Mouse (Mus musculus): ENCODE results near the gene Tmem29. TPM values are rescaled to one million over a fixed set of nuclear protein-coding genes. Genes with fewer than 3 reads are reported as not detected.

The Tmem29 gene
- polyA plus RNA-seq (2021; fragmentation: Nextera tagmentation) = 38.4 and 41.8 TPM in 2 replicates
- long read RNA-seq, experiment 1, transcript Tmem29-209 (3 exons, 864 nt) = minor isoform, 6 of 44 reads
- long read RNA-seq, experiment 1, transcript Tmem29-208 (3 exons, 1,316 nt) = major isoform, 13 of 44 reads
- long read RNA-seq, experiment 1, transcript Tmem29-206 (3 exons, 1,250 nt) = minor isoform, 5 of 44 reads
- long read RNA-seq, experiment 1, transcript Tmem29-211 (3 exons, 1,256 nt) = minor isoform, 6 of 44 reads
- long read RNA-seq, experiment 1, partial matches to known transcripts = 0 of 44 reads
- long read RNA-seq, experiment 1, other reads (novel, unspliced or antisense) = 10 of 44 reads
- long read RNA-seq, experiment 2, transcript Tmem29-211 (3 exons, 1,256 nt) = minor isoform, 5 of 76 reads
- long read RNA-seq, experiment 2, transcript Tmem29-208 (3 exons, 1,316 nt) = major isoform, 25 of 76 reads
- long read RNA-seq, experiment 2, transcript Tmem29-209 (3 exons, 864 nt) = minor isoform, 13 of 76 reads
- long read RNA-seq, experiment 2, transcript Tmem29-212 (3 exons, 1,433 nt) = minor isoform, 8 of 76 reads
- long read RNA-seq, experiment 2, partial matches to known transcripts = 0 of 76 reads
- long read RNA-seq, experiment 2, other reads (novel, unspliced or antisense) = 23 of 76 reads

GRCm38 (mm10) chrX:150458766-150459350 lies at the start of gene Tmem29:
Gene Tmem29, minus strand, starts transcription at chrX:150459154.

Other genes starting within 250 kb of the Tmem29 start
- not detected in 2 replicates for gene Alas2, start 88.2 kb upstream of the Tmem29 start, polyA plus RNA-seq (2021; fragmentation: Nextera tagmentation)
- 0.13 and 0.64 TPM in 2 replicates for gene Pfkfb1, start 129.1 kb upstream of the Tmem29 start, polyA plus RNA-seq (2021; fragmentation: Nextera tagmentation)
- 4.9 and 5.4 TPM in 2 replicates for gene Apex2, start 130.7 kb upstream of the Tmem29 start, polyA plus RNA-seq (2021; fragmentation: Nextera tagmentation)
- gene Tro, start 198.4 kb upstream of the Tmem29 start, polyA plus RNA-seq (2021; fragmentation: Nextera tagmentation) = 20.1 and 21.6 TPM in 2 replicates